Mouse (Mus musculus): ENCODE measurements around the gene Procr. TPM values are rescaled to one million over a fixed set of nuclear protein-coding genes. Genes with fewer than 3 reads are reported as not detected.
"Not testable (repeated sequence)": the region's sequence is repeated elsewhere in the genome, so short reads cannot be mapped to it uniquely, and the experiment has no call there.

Procr gene
- polyA plus RNA-seq, 1 experiment from 2014 or later: 8.0 TPM

DNA sequence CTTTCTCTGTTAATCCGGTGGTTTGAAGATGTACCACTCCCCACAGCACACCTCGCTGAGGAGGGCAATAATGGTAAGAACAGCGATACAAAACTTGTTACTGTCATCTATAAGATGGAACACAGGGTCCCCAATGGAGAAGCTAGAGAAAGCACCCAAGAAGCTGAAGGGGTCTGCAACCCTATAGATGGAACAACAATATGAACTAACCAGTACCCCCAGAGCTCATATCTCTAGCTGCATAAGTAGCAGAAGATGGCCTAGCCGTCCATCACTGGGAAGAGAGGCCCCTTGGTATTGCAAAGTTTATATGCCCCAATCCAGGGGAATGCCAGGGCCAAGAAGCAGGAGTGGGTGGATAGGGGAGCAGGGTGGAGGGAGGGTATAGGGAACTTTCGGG is 15.2 kb upstream of the Procr start, which contains the start of gene Gm17581:
Gene Gm17581 (minus strand): TSS at position 101 of the 400 bp plus-strand sequence.
- H3K4me1 ChIP-seq (ENCODE audit: control insufficient read depth in 2 of 2, insufficient read depth in 2 of 2, low read length in 2 of 2); H3K36me3 ChIP-seq (ENCODE audit: control insufficient read depth, insufficient read depth, low read length); H3K27me3 ChIP-seq (ENCODE audit: control insufficient read depth, insufficient read depth, low read length); H3K4me2 ChIP-seq (ENCODE audit: low read length); ATAC-seq (ENCODE audit: insufficient number of reproducible peaks, insufficient read depth, low FRiP score, low read depth); H3K27ac ChIP-seq (replicated peaks in 1 of 2; ENCODE audit: control insufficient read depth in 1 of 2, insufficient read depth in 1 of 2, low read depth in 2 of 2, low read length in 2 of 2); H3K9me3 ChIP-seq (ENCODE audit: control insufficient read depth, low read length); H3K9ac ChIP-seq (ENCODE audit: low read length); H3K4me3 ChIP-seq (ENCODE audit: control insufficient read depth in 1 of 2, insufficient read depth in 1 of 2, low read depth in 1 of 2, low read length in 2 of 2): not testable (repeated sequence)
- WGBS: 75% methylated on average over 5 of the region's 5 CpGs

DNA sequence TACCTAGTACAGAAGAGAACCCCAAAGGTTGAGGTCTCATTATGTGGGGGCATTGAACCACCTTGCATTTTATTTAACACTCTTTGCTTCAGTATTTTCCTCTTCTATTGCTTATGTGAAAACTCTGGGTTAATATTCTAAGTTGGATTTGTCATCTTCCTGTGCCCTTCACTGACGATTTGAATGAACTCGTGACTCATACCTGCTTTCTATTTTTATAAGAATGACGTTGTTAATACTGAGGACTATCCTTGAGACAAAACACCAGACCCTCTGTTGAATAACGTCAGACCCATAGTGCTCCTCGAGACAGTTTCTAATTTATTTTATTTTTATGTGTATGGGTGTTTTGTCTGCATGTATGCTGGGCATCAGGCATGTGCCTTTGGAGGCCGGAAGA is 14.0 kb upstream of the Procr start:
- no peaks in the 10 kb centered on the region for H3K9me3 ChIP-seq (ENCODE audit: control insufficient read depth, low read length)
- ATAC-seq (ENCODE audit: insufficient number of reproducible peaks, insufficient read depth, low FRiP score, low read depth): no peak
- H3K27ac ChIP-seq (replicated peaks in 1 of 2; ENCODE audit: control insufficient read depth in 1 of 2, insufficient read depth in 1 of 2, low read depth in 2 of 2, low read length in 2 of 2): no peak overlapping the region
- H3K4me2 ChIP-seq (ENCODE audit: low read length): no peak overlapping the region
- no peak overlapping the region for H3K9ac ChIP-seq (ENCODE audit: low read length)
- H3K27me3 ChIP-seq (ENCODE audit: control insufficient read depth, insufficient read depth, low read length): no peaks in the 10 kb centered on the region
- no peak overlapping the region for H3K4me3 ChIP-seq (ENCODE audit: control insufficient read depth in 1 of 2, insufficient read depth in 1 of 2, low read depth in 1 of 2, low read length in 2 of 2)
- peaks cover 0 to 3% of the 10 kb centered on the region in 2 experiments; a peak in 1 of 4 replicates for H3K4me1 ChIP-seq (ENCODE audit: control insufficient read depth in 2 of 2, insufficient read depth in 2 of 2, low read length in 2 of 2)
- 43% methylated on average over 6 of the region's 6 CpGs for WGBS
- H3K36me3 ChIP-seq (ENCODE audit: control insufficient read depth, insufficient read depth, low read length): no peaks in the 10 kb centered on the region

DNA sequence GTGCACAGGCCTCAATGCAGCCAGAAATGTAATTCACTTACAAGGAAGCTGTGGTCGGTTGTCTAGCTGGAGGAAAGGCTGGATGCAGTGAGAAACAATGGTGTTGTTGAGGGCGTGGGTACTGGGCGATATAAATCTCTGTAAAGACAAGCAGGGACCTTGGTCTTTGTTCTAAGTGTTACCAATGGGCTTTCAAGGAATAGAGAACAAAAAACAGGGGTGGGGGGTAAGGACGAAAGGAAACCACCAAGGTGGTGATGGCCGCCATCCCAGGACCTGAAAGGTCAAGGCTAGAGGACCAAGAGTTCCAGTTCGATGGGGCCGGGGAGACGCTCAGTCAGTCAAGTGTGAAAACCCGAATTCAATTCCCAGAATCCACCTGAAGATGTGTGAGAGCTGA is 13.1 kb upstream of the Procr start:
- no peak overlapping the region for H3K27ac ChIP-seq (replicated peaks in 1 of 2; ENCODE audit: control insufficient read depth in 1 of 2, insufficient read depth in 1 of 2, low read depth in 2 of 2, low read length in 2 of 2)
- no peak overlapping the region for H3K4me2 ChIP-seq (ENCODE audit: low read length)
- WGBS: 74% methylated on average over 9 of the region's 9 CpGs
- H3K4me3 ChIP-seq (ENCODE audit: control insufficient read depth in 1 of 2, insufficient read depth in 1 of 2, low read depth in 1 of 2, low read length in 2 of 2): no peak overlapping the region
- H3K27me3 ChIP-seq (ENCODE audit: control insufficient read depth, insufficient read depth, low read length): no peaks in the 10 kb centered on the region
- no peak overlapping the region for H3K9ac ChIP-seq (ENCODE audit: low read length)
- peaks cover 6 to 11% of the 10 kb centered on the region in 2 experiments; a peak in 3 of 4 replicates for H3K4me1 ChIP-seq (ENCODE audit: control insufficient read depth in 2 of 2, insufficient read depth in 2 of 2, low read length in 2 of 2)
- H3K36me3 ChIP-seq (ENCODE audit: control insufficient read depth, insufficient read depth, low read length): no peaks in the 10 kb centered on the region
- H3K9me3 ChIP-seq (ENCODE audit: control insufficient read depth, low read length): no peaks in the 10 kb centered on the region
- ATAC-seq (ENCODE audit: insufficient number of reproducible peaks, insufficient read depth, low FRiP score, low read depth): no peak

DNA sequence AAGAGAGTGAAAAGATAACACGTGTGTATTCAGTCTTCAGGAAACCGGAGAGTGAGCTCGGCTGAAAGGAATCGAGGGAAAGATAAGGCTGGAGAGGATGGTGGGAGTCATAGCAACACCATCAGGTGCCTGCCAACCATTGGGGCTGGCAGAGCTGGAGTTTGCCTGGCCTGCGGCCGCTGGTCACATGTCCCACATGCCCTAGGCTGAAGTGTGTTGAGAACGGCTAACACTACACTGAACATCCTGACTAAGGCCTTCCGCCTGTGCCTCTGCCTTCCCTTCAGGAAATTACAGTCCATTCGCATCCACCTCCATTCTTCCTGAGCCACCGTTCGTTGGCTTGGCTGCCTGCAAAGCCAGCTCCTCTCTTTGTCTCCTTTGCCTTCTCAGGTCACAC is 8.7 kb upstream of the Procr start:
- WGBS: 37% methylated on average over 11 of the region's 11 CpGs
- Histone ChIP-seq H3K27me3 (ENCODE audit: control insufficient read depth, insufficient read depth, low read length) (no peaks in the 10 kb centered on the region), H3K4me2 (ENCODE audit: low read length) (peak overlapping the region; percentile 4; the same call in 1 of the 2 replicates), H3K9ac (ENCODE audit: low read length) (no peak overlapping the region), H3K27ac (replicated peaks in 1 of 2; ENCODE audit: control insufficient read depth in 1 of 2, insufficient read depth in 1 of 2, low read depth in 2 of 2, low read length in 2 of 2) (peak overlapping the region; percentile 49 to 74; a peak in 3 of 4 replicates), H3K4me3 (ENCODE audit: control insufficient read depth in 1 of 2, insufficient read depth in 1 of 2, low read depth in 1 of 2, low read length in 2 of 2) (no peak overlapping the region), H3K9me3 (ENCODE audit: control insufficient read depth, low read length) (no peaks in the 10 kb centered on the region), H3K36me3 (ENCODE audit: control insufficient read depth, insufficient read depth, low read length) (no peaks in the 10 kb centered on the region), H3K4me1 (ENCODE audit: control insufficient read depth in 2 of 2, insufficient read depth in 2 of 2, low read length in 2 of 2) (peaks cover 13 to 17% of the 10 kb centered on the region in 2 experiments)
- peak; percentile 67 for ATAC-seq (ENCODE audit: insufficient number of reproducible peaks, insufficient read depth, low FRiP score, low read depth)

DNA sequence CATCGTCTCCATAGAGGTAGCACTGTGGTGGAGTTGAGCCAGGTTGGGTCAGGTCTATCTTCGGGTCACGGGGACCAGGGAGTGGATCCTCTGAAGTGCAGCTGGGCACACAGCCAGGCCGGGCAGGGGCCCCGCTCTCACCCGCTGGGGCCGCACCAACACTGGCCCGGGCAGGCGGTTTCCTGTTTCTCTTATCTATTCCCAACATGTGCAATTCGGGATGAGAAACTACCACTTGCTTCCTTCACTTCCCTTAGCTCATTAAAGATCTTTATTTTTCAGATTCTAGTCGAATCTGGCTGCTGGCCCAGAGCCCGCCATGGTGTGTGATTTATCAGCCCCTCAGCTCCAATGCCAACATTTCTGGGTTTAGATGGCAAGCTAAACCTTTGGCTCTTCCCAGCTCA is 8.0 kb upstream of the Procr start:
- H3K27ac ChIP-seq (replicated peaks in 1 of 2; ENCODE audit: control insufficient read depth in 1 of 2, insufficient read depth in 1 of 2, low read depth in 2 of 2, low read length in 2 of 2): peak overlapping the region; percentile 36 to 74
- WGBS: 33% methylated on average over 12 of the region's 12 CpGs
- H3K9ac ChIP-seq (ENCODE audit: low read length): no peak overlapping the region
- H3K27me3 ChIP-seq (ENCODE audit: control insufficient read depth, insufficient read depth, low read length): no peaks in the 10 kb centered on the region
- ATAC-seq (ENCODE audit: insufficient number of reproducible peaks, insufficient read depth, low FRiP score, low read depth): peak; percentile 81
- no peaks in the 10 kb centered on the region for H3K9me3 ChIP-seq (ENCODE audit: control insufficient read depth, low read length)
- H3K4me2 ChIP-seq (ENCODE audit: low read length): peak overlapping the region; percentile 4; the same call in 1 of the 2 replicates
- H3K4me1 ChIP-seq (ENCODE audit: control insufficient read depth in 2 of 2, insufficient read depth in 2 of 2, low read length in 2 of 2): peaks cover 13 to 17% of the 10 kb centered on the region in 2 experiments
- no peaks in the 10 kb centered on the region for H3K36me3 ChIP-seq (ENCODE audit: control insufficient read depth, insufficient read depth, low read length)
- H3K4me3 ChIP-seq (ENCODE audit: control insufficient read depth in 1 of 2, insufficient read depth in 1 of 2, low read depth in 1 of 2, low read length in 2 of 2): no peak overlapping the region

DNA sequence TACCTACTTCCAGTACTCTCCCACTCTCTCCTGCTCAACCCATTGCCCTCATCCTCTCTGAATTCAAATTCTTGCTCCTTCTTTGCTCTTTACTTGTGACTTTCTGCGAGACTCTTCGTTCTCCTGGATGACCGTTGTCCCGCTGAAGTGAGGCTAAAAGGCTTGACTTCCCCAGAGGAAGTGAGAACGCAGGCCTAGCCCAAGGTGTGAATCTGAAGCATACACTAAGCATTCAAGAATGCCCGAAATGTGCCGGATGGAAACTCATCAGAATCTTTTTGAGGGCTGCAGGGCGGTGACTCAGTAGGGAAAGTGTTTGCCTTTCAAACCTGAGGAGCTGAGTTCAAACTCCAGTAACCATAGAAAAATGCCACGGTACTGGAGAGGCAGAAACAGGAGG is 7.6 kb upstream of the Procr start:
- no peak overlapping the region for H3K4me3 ChIP-seq (ENCODE audit: control insufficient read depth in 1 of 2, insufficient read depth in 1 of 2, low read depth in 1 of 2, low read length in 2 of 2)
- WGBS: 71% methylated on average over 9 of the region's 9 CpGs

DNA sequence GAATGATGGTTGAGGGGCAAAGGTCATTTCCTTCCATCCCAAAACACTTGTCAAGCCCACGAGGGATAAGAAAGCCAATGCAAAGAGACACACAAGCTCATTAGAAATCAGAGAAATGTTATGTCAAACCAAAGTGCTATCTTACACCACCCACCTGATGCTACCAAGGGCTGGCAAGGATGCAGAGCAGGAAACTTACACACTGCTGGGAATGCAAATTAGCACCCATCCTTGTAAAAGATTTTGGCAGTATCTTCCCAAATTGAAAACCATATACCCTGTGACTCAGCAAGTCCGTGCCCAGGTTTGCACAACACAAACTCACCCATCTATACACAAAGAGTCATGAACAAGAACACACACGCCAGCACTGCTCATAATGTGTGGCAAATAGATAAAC is 5.4 kb upstream of the Procr start:
- 61% methylated on average over 3 of the region's 3 CpGs for WGBS
- H3K9me3 ChIP-seq (ENCODE audit: control insufficient read depth, low read length): no peaks in the 10 kb centered on the region
- H3K9ac ChIP-seq (ENCODE audit: low read length): no peak overlapping the region
- no peak overlapping the region for H3K27ac ChIP-seq (replicated peaks in 1 of 2; ENCODE audit: control insufficient read depth in 1 of 2, insufficient read depth in 1 of 2, low read depth in 2 of 2, low read length in 2 of 2)
- H3K27me3 ChIP-seq (ENCODE audit: control insufficient read depth, insufficient read depth, low read length): no peaks in the 10 kb centered on the region
- no peak overlapping the region for H3K4me3 ChIP-seq (ENCODE audit: control insufficient read depth in 1 of 2, insufficient read depth in 1 of 2, low read depth in 1 of 2, low read length in 2 of 2)
- peaks cover 13 to 17% of the 10 kb centered on the region in 2 experiments for H3K4me1 ChIP-seq (ENCODE audit: control insufficient read depth in 2 of 2, insufficient read depth in 2 of 2, low read length in 2 of 2)
- H3K36me3 ChIP-seq (ENCODE audit: control insufficient read depth, insufficient read depth, low read length): no peaks in the 10 kb centered on the region
- no peak for ATAC-seq (ENCODE audit: insufficient number of reproducible peaks, insufficient read depth, low FRiP score, low read depth)
- H3K4me2 ChIP-seq (ENCODE audit: low read length): no peak overlapping the region

More for the DNA sequence above, 7.6 kb upstream of the Procr start:
- Histone ChIP-seq H3K27me3 (ENCODE audit: control insufficient read depth, insufficient read depth, low read length) (no peaks in the 10 kb centered on the region), H3K27ac (replicated peaks in 1 of 2; ENCODE audit: control insufficient read depth in 1 of 2, insufficient read depth in 1 of 2, low read depth in 2 of 2, low read length in 2 of 2) (peak overlapping the region; percentile 36 to 74; a peak in 3 of 4 replicates), H3K9ac (ENCODE audit: low read length) (no peak overlapping the region), H3K9me3 (ENCODE audit: control insufficient read depth, low read length) (no peaks in the 10 kb centered on the region), H3K36me3 (ENCODE audit: control insufficient read depth, insufficient read depth, low read length) (no peaks in the 10 kb centered on the region), H3K4me2 (ENCODE audit: low read length) (peak overlapping the region; percentile 4; the same call in 1 of the 2 replicates), H3K4me1 (ENCODE audit: control insufficient read depth in 2 of 2, insufficient read depth in 2 of 2, low read length in 2 of 2) (peaks cover 13 to 17% of the 10 kb centered on the region in 2 experiments)
- ATAC-seq (ENCODE audit: insufficient number of reproducible peaks, insufficient read depth, low FRiP score, low read depth): no peak

DNA sequence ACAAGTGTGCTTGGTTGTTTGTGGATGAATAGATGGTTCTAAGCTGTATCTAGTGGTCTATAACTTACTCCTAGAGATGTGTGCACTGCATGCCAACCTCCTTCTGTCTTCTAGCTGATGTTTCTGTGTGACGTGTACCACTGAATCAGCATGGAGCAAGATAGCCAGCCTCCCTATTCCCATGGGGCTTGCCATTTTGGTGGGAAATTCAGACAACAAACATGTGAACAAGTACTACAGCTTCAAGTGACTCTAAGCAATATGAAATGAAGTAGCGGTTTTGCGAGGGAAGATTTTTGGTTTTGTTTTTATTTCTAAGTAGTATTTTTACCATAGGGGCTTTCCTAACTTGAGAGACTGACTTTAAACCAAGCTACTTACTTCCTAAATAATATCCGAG is 1.5 kb upstream of the Procr start:
- H3K4me2 ChIP-seq (ENCODE audit: low read length): no peak overlapping the region
- H3K9ac ChIP-seq (ENCODE audit: low read length): no peak overlapping the region
- H3K9me3 ChIP-seq (ENCODE audit: control insufficient read depth, low read length): no peaks in the 10 kb centered on the region
- H3K27me3 ChIP-seq (ENCODE audit: control insufficient read depth, insufficient read depth, low read length): no peaks in the 10 kb centered on the region
- H3K4me1 ChIP-seq (ENCODE audit: control insufficient read depth in 2 of 2, insufficient read depth in 2 of 2, low read length in 2 of 2): peaks cover 0 to 8% of the 10 kb centered on the region in 2 experiments; a peak in 2 of 4 replicates
- ATAC-seq (ENCODE audit: insufficient number of reproducible peaks, insufficient read depth, low FRiP score, low read depth): no peak
- H3K27ac ChIP-seq (replicated peaks in 1 of 2; ENCODE audit: control insufficient read depth in 1 of 2, insufficient read depth in 1 of 2, low read depth in 2 of 2, low read length in 2 of 2): no peak overlapping the region
- no peak overlapping the region for H3K4me3 ChIP-seq (ENCODE audit: control insufficient read depth in 1 of 2, insufficient read depth in 1 of 2, low read depth in 1 of 2, low read length in 2 of 2)
- no peaks in the 10 kb centered on the region for H3K36me3 ChIP-seq (ENCODE audit: control insufficient read depth, insufficient read depth, low read length)
- 85% methylated on average over 4 of the region's 4 CpGs for whole genome bisulfite sequencing

Measured in heart, embryonic 14.5 days (tissue).